Mouse (Mus musculus) G1E (cell line): ENCODE measurements around the gene Lyrm4. TPM values are rescaled to one million over a fixed set of nuclear protein-coding genes. Genes with fewer than 3 reads are reported as not detected.

Experiments used
- ATAC-seq: 2 replicates; pipeline ENCODE4 v1.8.0; 2016; ENCODE audit warnings: mild to moderate bottlenecking; ENCODE audit not compliant: insufficient number of reproducible peaks, poor library complexity, low FRiP score, severe bottlenecking; ENCODE audit errors: extremely low read depth
- DNase-seq: peaks from one replicate; pipeline ENCODE4 v3.0.0; 2012; ENCODE audit warnings: low spot score
- H3K27me3 ChIP-seq: 2 replicates; pipeline ENCODE4 v1.6.1; 2012; ENCODE audit warnings: mild to moderate bottlenecking, low read length, inconsistent platforms; ENCODE audit not compliant: insufficient read depth
- H3K36me3 ChIP-seq: replicated peaks from 2 replicates; pipeline ENCODE3; 2012; ENCODE audit warnings: mild to moderate bottlenecking, inconsistent platforms
- H3K4me1 ChIP-seq: 2 replicates; pipeline ENCODE4 v1.6.1; 2012; ENCODE audit warnings: low read depth, low read length, inconsistent platforms, mixed read lengths; ENCODE audit not compliant: insufficient read depth
- H3K4me3 ChIP-seq: 2 replicates; pipeline ENCODE4 v1.5.1; 2012; ENCODE audit warnings: low read depth, mild to moderate bottlenecking, inconsistent platforms, low read length, moderate library complexity, mixed read lengths
- H3K9me3 ChIP-seq: replicated peaks from 2 replicates; pipeline ENCODE4 v1.6.1; 2012; ENCODE audit warnings: inconsistent platforms
- CTCF ChIP-seq: IDR thresholded peaks from 2 replicates; pipeline ENCODE4 v1.5.1; 2012; ENCODE audit warnings: low read depth, low read length, inconsistent platforms, mixed read lengths
- GATA1 ChIP-seq: IDR thresholded peaks from 2 replicates; pipeline ENCODE4 v1.6.1; 2012; ENCODE audit warnings: borderline replicate concordance, low read length, inconsistent platforms, mixed read lengths
- GATA2 ChIP-seq: IDR thresholded peaks from 2 replicates; pipeline ENCODE4 v1.6.1; 2012; ENCODE audit warnings: low read depth, low read length, inconsistent platforms, borderline replicate concordance
- POLR2AphosphoS5 ChIP-seq: IDR thresholded peaks from 2 replicates; pipeline ENCODE4 v1.6.1; 2012; ENCODE audit warnings: low read depth, low read length, inconsistent platforms; ENCODE audit not compliant: insufficient replicate concordance
- TAL1 ChIP-seq: conservative IDR thresholded peaks from 2 replicates; pipeline ENCODE4 v1.6.1; 2012; ENCODE audit warnings: low read depth, low read length, inconsistent platforms, mixed read lengths
- polyA plus RNA-seq: library from polyadenylated mRNA; stranded (reverse); fragments of >175 nt; gene quantifications from 2 replicates; pipeline ENCODE4 v1.2.3, GENCODE M21; 2012
- total RNA-seq, 2 experiments: library from RNA; stranded (forward) in 1 of 2; stranded (reverse) in 1 of 2; fragments of 200-1000 nt in 1 of 2; fragments of >200 nt in 1 of 2; fragmentation: Nextera tagmentation in 1 of 2; gene quantifications; 2 replicates each; pipeline ENCODE4 v1.2.3; 2014 to 2017

Gene Lyrm4
- total and polyA plus RNA-seq, 3 experiments = 4.9 to 32.4 (median 21.4) TPM

GRCm38 (mm10) chr13:35968131-35968718 is 149.1 kb downstream of the Lyrm4 start:
- no peak for DNase-seq
- H3K27me3 ChIP-seq = peaks cover 41% of the 10 kb centered on the region

GRCm38 (mm10) chr13:35967690-35968089 is 149.6 kb downstream of the Lyrm4 start:
- TF ChIP-seq POLR2AphosphoS5 = no peak
- ATAC-seq (no peak), DNase-seq (no peak)
- Histone ChIP-seq H3K4me1 (no peaks in the 10 kb centered on the region), H3K27me3 (peaks cover 41% of the 10 kb centered on the region), H3K9me3 (peaks cover 2% of the 10 kb centered on the region; the same call in 1 of the 2 replicates), H3K36me3 (no peaks in the 10 kb centered on the region), H3K4me3 (peak overlapping the region; percentile 40; the same call in 1 of the 2 replicates)

More at GRCm38 (mm10) chr13:35968131-35968718, 149.1 kb downstream of the Lyrm4 start:
- Histone ChIP-seq H3K4me1 (no peaks in the 10 kb centered on the region), H3K4me3 (peak overlapping the region; percentile 40; the same call in 1 of the 2 replicates), H3K36me3 (no peaks in the 10 kb centered on the region), H3K9me3 (peaks cover 2% of the 10 kb centered on the region; the same call in 1 of the 2 replicates)
- TF ChIP-seq TAL1 = no peak
- TF ChIP-seq GATA1 = no peak
- no peak for TF ChIP-seq POLR2AphosphoS5
- TF ChIP-seq GATA2 = no peak
- TF ChIP-seq CTCF = no peak
- ATAC-seq = no peak

GRCm38 (mm10) chr13:35963583-35963982 is 153.7 kb downstream of the Lyrm4 start:
- ATAC-seq (no peak), DNase-seq (no peak)
- Histone ChIP-seq H3K9me3 (peaks cover 1% of the 10 kb centered on the region; the same call in 1 of the 2 replicates), H3K36me3 (no peaks in the 10 kb centered on the region), H3K27me3 (peaks cover 31% of the 10 kb centered on the region), H3K4me3 (no peak overlapping the region), H3K4me1 (no peaks in the 10 kb centered on the region)
- TF ChIP-seq TAL1 = no peak

- DNase-seq (no peak), ATAC-seq (no peak)
- TF ChIP-seq CTCF (no peak), GATA1 (no peak), GATA2 (no peak), POLR2AphosphoS5 (no peak), TAL1 (no peak)
- Histone ChIP-seq H3K9me3 (no peaks in the 10 kb centered on the region), H3K27me3 (peaks cover 6% of the 10 kb centered on the region), H3K36me3 (no peaks in the 10 kb centered on the region), H3K4me3 (no peak overlapping the region), H3K4me1 (no peaks in the 10 kb centered on the region)
These were observed 157.8 kb downstream of the Lyrm4 start for GRCm38 (mm10) chr13:35959391-35960067.

- no peak within 1 kb of the TSS for H3K4me3 ChIP-seq
- DNase-seq = no peak
- no peak for ATAC-seq
- H3K27me3 ChIP-seq = 0 out of 2 replicates have a peak, but pooled peaks cover 5% of the 10 kb centered on the region
- peaks cover 3% of the 10 kb centered on the region; the same call in 1 of the 2 replicates for H3K4me1 ChIP-seq
- TF ChIP-seq POLR2AphosphoS5 = no peak
- no peak for TF ChIP-seq TAL1
- TF ChIP-seq GATA1 = no peak
- TF ChIP-seq CTCF = no peak
- TF ChIP-seq GATA2 = no peak
- no peaks in the 10 kb centered on the region for H3K36me3 ChIP-seq
- no peaks in the 10 kb centered on the region for H3K9me3 ChIP-seq
These were observed 158.8 kb downstream of the Lyrm4 start, which contains the start of gene Ppp1r3g for GRCm38 (mm10) chr13:35958539-35958938. Ppp1r3g (plus strand) TSS chr13:35958839.

GRCm38 (mm10) chr13:35949814-35950455 is 167.4 kb downstream of the Lyrm4 start:
- H3K36me3 ChIP-seq = no peaks in the 10 kb centered on the region
- peaks cover 8% of the 10 kb centered on the region; the same call in 1 of the 2 replicates for H3K4me1 ChIP-seq
- peaks cover 26% of the 10 kb centered on the region for H3K27me3 ChIP-seq
- DNase-seq = no peak
- no peak for ATAC-seq
- no peaks in the 10 kb centered on the region for H3K9me3 ChIP-seq
- no peak for TF ChIP-seq POLR2AphosphoS5
- no peak for TF ChIP-seq TAL1
- no peak for TF ChIP-seq CTCF
- no peak for TF ChIP-seq GATA2
- no peak for TF ChIP-seq GATA1
- no peak overlapping the region for H3K4me3 ChIP-seq
